8 mouse cellular contexts compared by ENCODE assay signal in the genomic region with DNA sequence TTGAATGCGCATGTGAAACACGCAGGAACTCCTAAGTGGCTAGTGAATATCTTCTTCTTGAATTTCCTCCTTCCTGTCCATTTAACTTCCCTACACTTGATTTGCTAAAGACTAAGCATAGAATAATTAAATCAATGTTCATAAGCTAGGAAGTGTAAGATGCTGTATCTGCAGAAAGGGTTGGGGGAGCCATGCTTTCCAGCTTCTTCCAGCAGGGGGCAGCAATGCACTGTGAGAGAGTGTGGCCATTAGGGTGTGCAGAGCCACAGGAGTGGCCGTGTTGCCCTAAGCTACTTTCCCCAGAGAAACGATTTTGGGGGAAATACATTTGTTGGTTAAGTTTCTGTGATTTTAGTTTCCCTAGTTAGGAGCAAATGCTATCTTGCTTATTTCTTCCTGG.
DNase-seq lines count a peak whose midpoint lies in the region; ATAC-seq lines count a peak whose summit lies in the region.

No protein-coding gene starts in this region.

- H3K4me2 ChIP-seq in forebrain, embryonic 12.5 days: no peak overlapping the region
- no peak overlapping the region for H3K4me2 ChIP-seq in hindbrain, embryonic 16.5 days (ENCODE audit: low read length)
- no peak overlapping the region for H3K4me2 ChIP-seq in midbrain, embryonic 16.5 days (ENCODE audit: low read length)

- H3K4me1 ChIP-seq in forebrain, embryonic 12.5 days: no peaks in the 10 kb centered on the region
- no peaks in the 10 kb centered on the region for H3K4me1 ChIP-seq in hindbrain, embryonic 16.5 days (ENCODE audit: control insufficient read depth, insufficient read depth, low read depth, low read length)
- H3K4me1 ChIP-seq in midbrain, embryonic 16.5 days (ENCODE audit: control insufficient read depth, insufficient read depth, low read length): no peaks in the 10 kb centered on the region

- ATAC-seq in cerebellum, adult (ENCODE audit: insufficient number of reproducible peaks, low FRiP score, low TSS enrichment): no peak
- peak; percentile 78; the same call in 1 of the 2 replicates for ATAC-seq in forebrain, embryonic 12.5 days (ENCODE audit: low FRiP score)
- ATAC-seq in hindbrain, embryonic 16.5 days: peak; percentile 72; the same call in 1 of the 2 replicates
- ATAC-seq in midbrain, embryonic 16.5 days: 0 out of 2 replicates have a peak, but pooled peaks have one; percentile 73

- H3K27ac ChIP-seq in forebrain, embryonic 12.5 days: peak overlapping the region; percentile 56; the same call in 1 of the 2 replicates
- no peak overlapping the region for H3K27ac ChIP-seq in hindbrain, embryonic 16.5 days (ENCODE audit: low read depth, low read length)
- no peak overlapping the region for H3K27ac ChIP-seq in midbrain, embryonic 16.5 days (ENCODE audit: low read length)

- no peaks in the 10 kb centered on the region for H3K9me3 ChIP-seq in forebrain, embryonic 12.5 days
- H3K9me3 ChIP-seq in hindbrain, embryonic 16.5 days (ENCODE audit: control insufficient read depth, low read length): no peaks in the 10 kb centered on the region
- H3K9me3 ChIP-seq in midbrain, embryonic 16.5 days (replicated peaks; ENCODE audit: control insufficient read depth, low read length, poor library complexity, severe bottlenecking): no peaks in the 10 kb centered on the region

- no peak overlapping the region for H3K9ac ChIP-seq in forebrain, embryonic 12.5 days
- H3K9ac ChIP-seq in hindbrain, embryonic 16.5 days (ENCODE audit: low read depth, low read length): no peak overlapping the region
- no peak overlapping the region for H3K9ac ChIP-seq in midbrain, embryonic 16.5 days (ENCODE audit: low read depth, low read length)

- WGBS in forebrain, embryonic 12.5 days: 38% methylated on average over 4 of the region's 4 CpGs
- WGBS in hindbrain, embryonic 16.5 days: 33% methylated on average over 4 of the region's 4 CpGs
- 42% methylated on average over 4 of the region's 4 CpGs for WGBS in midbrain, embryonic 16.5 days

- no peak overlapping the region for H3K4me3 ChIP-seq in forebrain, embryonic 12.5 days (replicated peaks)
- no peak overlapping the region for H3K4me3 ChIP-seq in hindbrain, embryonic 16.5 days (ENCODE audit: low read length)
- H3K4me3 ChIP-seq in midbrain, embryonic 16.5 days (ENCODE audit: low read depth, low read length): no peak overlapping the region

- DNase-seq in cerebellum, adult 11 months: peak; percentile 54
- peak; percentile 37 for DNase-seq in brain, embryonic 18.5 days (ENCODE audit: low read depth, low spot score)
- peak; percentile 77 to 78 for DNase-seq in left cerebral cortex, postnatal 36 days (ENCODE audit: low spot score in 2 of 2)
- peak; percentile 54 to 72 for DNase-seq in spleen, postnatal 14 days (ENCODE audit: low spot score in 2 of 2)

- H3K27me3 ChIP-seq in forebrain, embryonic 12.5 days: no peaks in the 10 kb centered on the region
- no peaks in the 10 kb centered on the region for H3K27me3 ChIP-seq in hindbrain, embryonic 16.5 days (replicated peaks; ENCODE audit: control insufficient read depth, insufficient read depth, low read length)
- H3K27me3 ChIP-seq in midbrain, embryonic 16.5 days (ENCODE audit: control insufficient read depth, insufficient read depth, low read depth, low read length): no peaks in the 10 kb centered on the region

- intact Hi-C loops in left cerebral cortex, postnatal 36 days (cut with DNase I): loop anchor here (5.0 to 10.0 kb wide), 2 partner anchors 415 to 763 kb away; partner anchors contain the start of genes Bloc1s4 and Sorcs2

- H3K36me3 ChIP-seq in forebrain, embryonic 12.5 days (replicated peaks): peaks cover 56% of the 10 kb centered on the region
- H3K36me3 ChIP-seq in hindbrain, embryonic 16.5 days (ENCODE audit: control insufficient read depth, insufficient read depth, low read length): peaks cover 32% of the 10 kb centered on the region
- peaks cover 37% of the 10 kb centered on the region for H3K36me3 ChIP-seq in midbrain, embryonic 16.5 days (ENCODE audit: control insufficient read depth, insufficient read depth, low read length)
